Mouse (Mus musculus): ENCODE measurements around the gene Kcnk12. TPM values are rescaled to one million over a fixed set of nuclear protein-coding genes. Genes with fewer than 3 reads are reported as not detected.

The Kcnk12 gene
- polyA plus RNA-seq, 1 experiment from 2014 or later: not detected

DNA sequence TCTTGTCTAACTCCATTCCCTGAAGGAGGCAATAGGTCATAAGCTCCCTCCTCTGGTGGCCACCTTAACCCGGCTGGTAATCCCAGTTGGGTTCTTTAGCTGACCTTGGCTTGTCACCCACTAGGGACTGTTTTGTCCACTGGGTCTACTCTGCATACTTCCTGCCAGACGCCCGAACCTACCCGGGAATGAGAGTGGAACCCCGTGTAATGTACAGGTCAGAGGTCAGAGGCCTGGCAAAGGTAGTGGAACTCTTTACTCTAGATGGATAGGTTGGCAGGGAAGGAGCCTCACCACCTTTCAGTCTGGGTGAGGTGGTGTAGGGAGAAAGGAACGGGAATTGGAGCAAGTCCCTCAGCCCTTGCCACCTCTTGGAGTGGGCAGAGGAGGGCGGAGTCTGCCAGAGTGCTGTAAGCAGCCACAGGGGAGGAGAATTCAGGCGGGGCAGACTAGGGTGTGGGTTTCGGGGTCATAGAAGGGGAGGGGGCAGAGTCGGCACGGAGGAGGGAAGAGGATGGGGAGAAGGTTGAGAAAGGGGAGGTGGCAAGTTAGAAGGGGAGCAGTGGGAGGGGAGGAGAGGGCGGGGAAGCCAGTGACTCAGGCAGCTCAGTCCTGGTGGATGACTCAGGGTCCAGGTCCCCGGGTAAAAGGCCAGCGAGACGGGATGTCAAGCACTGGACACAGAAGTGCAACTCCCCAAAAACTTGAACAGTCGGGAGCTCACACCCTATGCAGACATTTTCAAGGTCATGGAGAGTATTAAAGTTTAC is 98.6 kb downstream of the Kcnk12 start:
- H3K27ac ChIP-seq (ENCODE audit: low read length): no peak overlapping the region
- no peak for ATAC-seq (replicated peaks; ENCODE audit: extremely low read depth, insufficient read depth, low FRiP score)
- WGBS: 79% methylated on average over 16 of the region's 16 CpGs
- H3K27me3 ChIP-seq (ENCODE audit: control insufficient read depth, insufficient read depth, low read length): no peaks in the 10 kb centered on the region
- H3K9me3 ChIP-seq (replicated peaks; ENCODE audit: control insufficient read depth, low read length): no peaks in the 10 kb centered on the region
- H3K4me3 ChIP-seq (ENCODE audit: low read length): no peak overlapping the region
- H3K4me2 ChIP-seq (ENCODE audit: low read depth, low read length): no peak overlapping the region
- H3K4me1 ChIP-seq (ENCODE audit: control insufficient read depth, insufficient read depth, low read length): no peaks in the 10 kb centered on the region
- no peak overlapping the region for H3K9ac ChIP-seq (ENCODE audit: low read length)
- peaks cover 11% of the 10 kb centered on the region for H3K36me3 ChIP-seq (ENCODE audit: control insufficient read depth, insufficient read depth)

DNA sequence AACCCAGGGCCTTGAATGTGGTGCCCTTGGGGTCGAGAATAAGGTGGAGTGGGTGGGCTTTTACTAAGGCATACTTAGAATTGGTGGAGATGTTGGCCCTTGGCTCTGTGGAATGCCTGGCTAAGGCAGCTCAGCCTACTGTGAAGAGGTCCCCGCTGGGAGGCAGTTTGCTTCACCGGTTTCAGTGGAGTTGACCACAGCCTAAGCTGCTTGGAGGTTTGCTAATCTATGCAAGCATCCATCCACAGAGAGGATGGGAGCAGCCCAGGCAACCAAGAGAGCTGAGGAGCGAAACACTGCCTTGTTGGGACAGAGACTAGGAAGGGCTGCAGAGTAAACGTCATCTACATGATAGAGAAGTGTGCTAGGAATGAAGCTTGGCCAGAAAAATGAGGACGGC is 101.0 kb downstream of the Kcnk12 start:
- Histone ChIP-seq H3K4me3 (ENCODE audit: low read length) (no peak overlapping the region), H3K36me3 (ENCODE audit: control insufficient read depth, insufficient read depth) (peaks cover 9% of the 10 kb centered on the region; the same call in 1 of the 2 replicates), H3K4me2 (ENCODE audit: low read depth, low read length) (no peak overlapping the region), H3K9ac (ENCODE audit: low read length) (no peak overlapping the region), H3K4me1 (ENCODE audit: control insufficient read depth, insufficient read depth, low read length) (no peaks in the 10 kb centered on the region), H3K27ac (ENCODE audit: low read length) (no peak overlapping the region), H3K27me3 (ENCODE audit: control insufficient read depth, insufficient read depth, low read length) (no peaks in the 10 kb centered on the region), H3K9me3 (replicated peaks; ENCODE audit: control insufficient read depth, low read length) (no peaks in the 10 kb centered on the region)
- WGBS: 80% methylated on average over 6 of the region's 6 CpGs
- ATAC-seq (replicated peaks; ENCODE audit: extremely low read depth, insufficient read depth, low FRiP score): no peak

DNA sequence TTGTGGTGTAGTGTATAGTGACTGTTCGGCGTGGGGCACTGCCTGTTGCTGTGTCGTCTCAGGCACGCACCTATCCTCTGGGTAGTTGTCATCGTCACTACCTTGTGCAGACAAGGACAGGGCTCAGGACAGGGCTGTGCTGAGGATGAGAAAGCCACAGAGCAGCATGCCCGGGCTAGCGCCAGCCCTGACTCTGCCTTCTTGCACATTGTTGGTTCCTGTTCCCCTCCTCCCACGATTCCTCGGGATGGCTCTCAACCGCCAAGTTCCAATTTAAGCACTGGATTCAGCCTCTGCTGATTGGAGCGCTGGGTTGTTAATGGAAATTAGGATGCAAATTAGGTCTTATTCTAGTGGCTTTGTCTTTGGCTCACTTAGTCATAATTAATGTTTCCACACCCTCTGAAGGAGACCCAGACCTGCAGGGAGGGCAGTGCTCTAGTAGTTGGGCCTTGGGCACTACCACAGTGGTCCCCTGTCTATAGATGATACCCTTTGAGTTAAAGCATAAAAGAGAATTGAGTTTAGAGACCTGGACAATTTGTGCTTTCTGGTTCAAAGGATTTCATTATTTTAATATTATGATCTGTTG is 101.8 kb downstream of the Kcnk12 start:
- Histone ChIP-seq H3K27me3 (ENCODE audit: control insufficient read depth, insufficient read depth, low read length) (no peaks in the 10 kb centered on the region), H3K4me3 (ENCODE audit: low read length) (no peak overlapping the region), H3K9me3 (replicated peaks; ENCODE audit: control insufficient read depth, low read length) (no peaks in the 10 kb centered on the region), H3K36me3 (ENCODE audit: control insufficient read depth, insufficient read depth) (peaks cover 10% of the 10 kb centered on the region), H3K4me1 (ENCODE audit: control insufficient read depth, insufficient read depth, low read length) (no peaks in the 10 kb centered on the region), H3K9ac (ENCODE audit: low read length) (no peak overlapping the region), H3K4me2 (ENCODE audit: low read depth, low read length) (no peak overlapping the region), H3K27ac (ENCODE audit: low read length) (no peak overlapping the region)
- 86% methylated on average over 11 of the region's 11 CpGs for WGBS
- ATAC-seq (replicated peaks; ENCODE audit: extremely low read depth, insufficient read depth, low FRiP score): no peak

Other genes starting within 250 kb of the Kcnk12 start
- gene Epcam, start 162.0 kb downstream of the Kcnk12 start, polyA plus RNA-seq (2015; fragmentation: Nextera tagmentation; extraction: Ambion mirVana): 27.9 and 33.6 TPM in 2 replicates
- gene Msh2, start 125.7 kb downstream of the Kcnk12 start, polyA plus RNA-seq (2015; fragmentation: Nextera tagmentation; extraction: Ambion mirVana): 39.4 and 45.7 TPM in 2 replicates
- not detected in 2 replicates for gene Rpl36-ps4, start 123.0 kb upstream of the Kcnk12 start, polyA plus RNA-seq (2015; fragmentation: Nextera tagmentation; extraction: Ambion mirVana)
- 26.6 and 29.2 TPM in 2 replicates for gene Msh6, start 177.1 kb upstream of the Kcnk12 start, polyA plus RNA-seq (2015; fragmentation: Nextera tagmentation; extraction: Ambion mirVana)

All from heart, embryonic 16.5 days (tissue).